Mouse (Mus musculus) gastrocnemius, postnatal 14 days (tissue): ENCODE measurements at regions not wholly inside any gene's neighbourhood (a gene's known extent, or its start where the extent isn't known, plus 50 kb on each side); places are given as distances from the start of the nearest gene placed in this dataset.

Experiments used
- DNase-seq: peaks from one replicate; pipeline ENCODE4 v3.0.0; 2021; ENCODE audit warnings: mixed read lengths
- intact Hi-C: fragments of 180-260 bp; cut with DNase I; formaldehyde crosslinking; loops from one replicate; pipeline ENCODE4 v1.15.1; 2025; ENCODE audit warnings: low total_unique reads

DNA sequence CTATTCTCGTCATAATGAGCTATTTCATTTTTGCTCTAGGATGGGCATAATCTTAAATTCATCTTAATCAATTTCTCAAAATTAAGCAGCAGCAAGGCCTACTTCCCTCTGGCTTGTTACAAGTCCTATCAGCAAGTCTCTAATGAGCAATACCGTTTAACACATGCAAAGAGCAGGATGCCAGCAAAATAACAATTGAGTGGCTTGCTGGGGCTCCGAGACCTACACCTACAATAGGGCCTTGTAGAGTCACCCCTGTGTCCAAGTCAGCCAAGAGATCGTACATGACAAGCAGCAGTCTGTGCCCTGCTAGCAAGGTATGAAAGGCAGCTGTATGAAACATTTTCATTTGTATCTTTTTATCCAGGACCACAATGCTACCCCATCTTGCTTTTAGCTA lies 169.7 kb upstream of the Phyhipl start:
- intact Hi-C loops = no loop called here
- DNase-seq = no peak

- intact Hi-C loops = no loop called here
- peak; percentile 23 for DNase-seq
Observed at GRCm38 (mm10) chr10:70824461-70824860, 168.7 kb upstream of the Phyhipl start.

GRCm38 (mm10) chr10:70819951-70820350 lies 164.2 kb upstream of the Phyhipl start:
- DNase-seq = no peak
- intact Hi-C loops = no loop called here

GRCm38 (mm10) chr10:70814354-70815131 lies 158.8 kb upstream of the Phyhipl start:
- intact Hi-C loops = no loop called here
- peak; percentile 26 for DNase-seq

- DNase-seq = no peak
- intact Hi-C loops = no loop called here
Observed at GRCm38 (mm10) chr10:70809411-70809810, 153.6 kb upstream of the Phyhipl start.

- intact Hi-C loops = no loop called here
- no peak for DNase-seq
Observed at GRCm38 (mm10) chr10:70806786-70807385, 151.1 kb upstream of the Phyhipl start.

GRCm38 (mm10) chr10:70800736-70801306 lies 145.1 kb upstream of the Phyhipl start:
- DNase-seq = peak; percentile 34
- intact Hi-C loops = no loop called here

DNA sequence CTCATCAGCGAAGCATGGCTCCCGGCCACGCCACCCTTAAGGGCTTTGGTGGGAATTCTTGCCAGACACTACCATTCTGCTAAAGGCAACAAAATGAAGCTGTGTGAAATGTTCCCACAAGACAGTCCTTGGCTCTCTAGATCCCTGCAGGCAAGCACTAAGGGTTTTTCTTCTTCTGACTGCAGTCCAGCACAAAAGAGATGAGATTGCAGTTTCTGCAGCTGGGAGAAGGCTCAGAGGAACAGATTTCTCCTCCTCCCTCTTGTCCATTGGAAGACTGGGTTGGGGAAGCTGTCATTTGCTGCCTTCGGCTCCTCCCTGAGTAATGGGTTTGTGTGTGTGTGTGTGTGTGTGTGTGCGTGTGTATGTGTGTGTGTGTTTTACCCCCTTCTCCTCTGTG lies 144.1 kb upstream of the Phyhipl start:
- DNase-seq = peak; percentile 7
- intact Hi-C loops = no loop called here

DNA sequence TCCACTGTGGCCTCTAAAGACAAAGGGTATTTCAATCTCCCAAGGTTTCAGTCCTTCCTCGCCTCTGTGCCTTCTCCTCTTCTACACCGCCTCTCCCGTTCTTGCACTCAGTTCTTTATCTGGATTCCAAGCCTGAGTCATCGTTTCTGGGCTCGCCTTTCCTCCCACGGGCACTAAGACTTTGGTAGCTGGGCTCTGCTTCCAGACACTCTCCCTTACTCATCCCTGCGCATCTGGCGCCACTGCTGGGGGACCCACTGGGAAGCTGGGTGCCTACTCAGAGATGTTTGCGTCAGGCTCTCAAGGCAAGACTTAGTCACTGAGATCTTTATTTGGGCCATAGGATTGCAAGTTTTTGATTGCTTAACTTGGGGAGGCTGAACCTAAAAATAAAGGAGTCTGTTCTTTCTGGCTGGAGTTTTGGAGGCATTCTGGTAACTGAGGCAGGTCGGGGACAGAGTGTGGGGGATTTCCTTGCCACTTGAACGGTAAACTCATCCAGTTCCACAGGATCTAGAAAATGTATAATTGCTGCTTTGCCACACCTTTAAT lies 143.5 kb upstream of the Phyhipl start:
- intact Hi-C loops = no loop called here
- DNase-seq = peak; percentile 68

GRCm38 (mm10) chr10:70788814-70789452 lies 133.2 kb upstream of the Phyhipl start:
- intact Hi-C loops = no loop called here
- DNase-seq = no peak

- intact Hi-C loops = no loop called here
- no peak for DNase-seq
Observed at GRCm38 (mm10) chr10:70781036-70781435, 125.3 kb upstream of the Phyhipl start.

DNA sequence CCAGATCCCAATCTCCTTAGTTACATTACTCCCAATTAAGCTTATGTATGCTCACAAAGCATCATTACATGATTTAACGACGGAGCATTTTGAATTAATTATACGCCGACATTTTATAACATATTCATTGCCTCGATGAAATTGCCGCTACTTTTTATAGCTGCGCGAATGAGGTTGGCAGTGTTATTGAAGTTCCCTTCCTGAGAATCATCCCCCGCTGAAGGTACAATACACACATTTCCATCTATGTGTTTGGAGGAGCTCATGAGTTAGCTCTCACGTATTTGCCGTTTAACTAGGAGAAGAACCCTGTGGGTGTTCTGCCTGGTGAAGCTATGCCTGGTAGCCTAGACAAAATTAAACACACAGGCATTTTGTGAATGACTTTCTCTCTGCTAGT lies 122.8 kb upstream of the Phyhipl start:
- intact Hi-C loops = no loop called here
- no peak for DNase-seq

DNA sequence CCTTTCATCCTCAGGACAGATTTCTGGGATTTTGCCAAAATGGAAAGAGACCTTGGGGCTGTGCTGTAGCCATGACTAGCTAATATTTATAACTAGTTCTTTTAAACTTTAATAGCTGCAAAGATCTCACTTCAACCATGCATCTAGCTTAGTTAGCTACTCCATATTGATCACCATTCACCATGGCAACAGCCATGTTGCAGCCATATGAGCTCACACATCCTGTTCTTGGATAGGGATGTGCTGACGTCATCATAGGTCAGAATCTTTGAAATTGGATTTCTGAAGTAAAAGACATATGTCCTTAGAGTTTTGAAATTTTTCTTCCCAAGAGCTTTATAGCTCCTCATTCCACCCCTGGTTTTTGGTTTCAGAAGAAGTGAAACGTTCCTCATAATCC lies 118.8 kb upstream of the Phyhipl start:
- intact Hi-C loops = no loop called here
- no peak for DNase-seq

- DNase-seq = no peak
- intact Hi-C loops = no loop called here
Observed at GRCm38 (mm10) chr10:70774159-70774558, 118.4 kb upstream of the Phyhipl start.

GRCm38 (mm10) chr10:70767461-70767860 lies 111.7 kb upstream of the Phyhipl start:
- DNase-seq = no peak
- intact Hi-C loops = no loop called here

- intact Hi-C loops = no loop called here
- no peak for DNase-seq
Observed at GRCm38 (mm10) chr10:70766869-70767268, 111.1 kb upstream of the Phyhipl start.

GRCm38 (mm10) chr10:70766450-70766849 lies 110.7 kb upstream of the Phyhipl start:
- intact Hi-C loops = no loop called here
- no peak for DNase-seq

DNA sequence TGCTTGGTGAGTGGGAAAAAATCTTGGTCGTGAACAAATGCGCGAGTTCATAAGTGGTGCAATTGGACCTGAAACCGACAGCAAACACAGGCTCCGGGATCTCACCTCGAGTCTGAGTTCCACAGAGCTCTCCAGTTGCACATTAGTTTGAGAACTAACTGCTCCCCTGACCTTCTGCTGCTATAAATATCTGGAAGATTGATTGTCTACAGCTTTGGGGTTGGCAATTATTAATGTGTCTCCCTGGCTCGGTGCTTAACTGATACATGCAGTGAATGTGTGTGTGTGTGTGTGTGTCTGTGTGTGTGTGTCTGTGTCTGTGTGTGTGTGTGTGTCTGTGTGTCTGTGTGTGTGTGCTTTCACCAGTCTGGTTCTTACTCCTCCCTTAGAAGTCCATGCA lies 107.4 kb upstream of the Phyhipl start:
- intact Hi-C loops = no loop called here

DNA sequence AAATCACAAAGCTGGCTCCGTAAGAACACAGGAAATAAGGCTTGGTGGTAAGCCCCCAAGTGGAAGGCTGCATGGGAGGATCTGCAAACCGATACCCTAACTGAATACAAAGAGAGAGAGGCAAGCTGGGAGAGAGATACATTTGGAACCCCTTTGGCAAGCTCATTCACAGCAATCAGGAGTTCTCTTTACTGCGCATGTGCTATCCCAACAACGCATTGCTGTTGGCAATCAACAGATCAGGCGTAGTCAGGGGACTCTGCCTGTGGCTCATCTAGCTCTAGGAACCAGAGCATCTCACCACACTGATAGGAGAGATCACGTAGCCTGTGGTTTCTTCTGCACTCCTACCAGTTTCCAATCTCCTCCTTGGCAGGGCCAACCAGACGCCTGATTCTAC lies 103.9 kb upstream of the Phyhipl start:
- no peak for DNase-seq
- intact Hi-C loops = no loop called here

More for the DNA sequence above, 107.4 kb upstream of the Phyhipl start:
- no peak for DNase-seq

DNA sequence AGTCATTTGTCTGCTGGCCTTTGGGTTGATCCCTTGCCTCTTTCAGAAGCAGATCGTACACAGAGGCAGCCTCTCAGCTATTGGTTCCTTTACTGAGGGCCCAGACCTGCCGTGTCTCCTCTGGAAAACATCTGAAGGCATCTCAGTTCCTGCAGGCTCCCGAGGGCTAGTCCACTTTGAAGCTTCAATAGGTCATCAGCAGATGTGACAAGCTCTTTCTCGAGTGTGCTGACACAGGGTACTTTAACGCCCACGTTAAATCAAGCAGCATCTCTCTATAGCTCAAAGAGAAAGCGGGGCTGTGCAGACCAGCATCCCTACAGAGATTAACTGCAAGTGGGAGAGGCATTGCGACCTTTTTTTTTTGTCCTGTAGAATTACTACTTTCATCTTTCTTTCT lies 96.0 kb upstream of the Phyhipl start:
- no peak for DNase-seq
- intact Hi-C loops = no loop called here
